Mouse (Mus musculus) ES-E14 (cell line): Measurements from ENCODE around the gene Dlg2.

Experiments
- CHD2 ChIP-seq: IDR thresholded peaks from 2 replicates; pipeline ENCODE4 v1.6.1; 2014; ENCODE audit warnings: mild to moderate bottlenecking, low read depth, low read length, inconsistent platforms
- HCFC1 ChIP-seq: IDR thresholded peaks from 2 replicates; pipeline ENCODE4 v1.6.1; 2012; ENCODE audit warnings: low read length, inconsistent platforms, borderline replicate concordance; ENCODE audit not compliant: insufficient read depth
- MAFK ChIP-seq: IDR thresholded peaks from 2 replicates; pipeline ENCODE4 v1.6.1; 2014; ENCODE audit warnings: mild to moderate bottlenecking, low read depth, low read length, inconsistent platforms; ENCODE audit not compliant: insufficient read depth
- ZC3H11A ChIP-seq: IDR thresholded peaks from 2 replicates; pipeline ENCODE4 v1.6.1; 2012; ENCODE audit warnings: low read depth, mild to moderate bottlenecking, inconsistent platforms, low read length, borderline replicate concordance
- ZNF384 ChIP-seq: IDR thresholded peaks from 2 replicates; pipeline ENCODE4 v1.6.1; 2012; ENCODE audit warnings: low read depth, low read length, inconsistent platforms

- no peak for TF ChIP-seq ZNF384
- TF ChIP-seq MAFK: no peak
- TF ChIP-seq HCFC1: no peak
- TF ChIP-seq CHD2: no peak
- TF ChIP-seq ZC3H11A: no peak
These were observed 1386.5 kb downstream of the Dlg2 start for GRCm38 (mm10) chr7:91862806-91863531.
